Mouse (Mus musculus) ES-Bruce4 (cell line): ENCODE measurements at regions not wholly inside any gene's neighbourhood (a gene's known extent, or its start where the extent isn't known, plus 50 kb on each side); places are given as distances from the start of the nearest gene placed in this dataset.

Experiments
- H3K27ac ChIP-seq: 2 replicates; pipeline ENCODE4 v1.5.1; 2012; ENCODE audit warnings: low read length, inconsistent platforms; ENCODE audit not compliant: insufficient read depth
- H3K27me3 ChIP-seq: 2 replicates; pipeline ENCODE4 v1.6.1; 2012; ENCODE audit warnings: mild to moderate bottlenecking, low read length, inconsistent platforms; ENCODE audit not compliant: control insufficient read depth, poor library complexity, insufficient read depth, severe bottlenecking
- H3K36me3 ChIP-seq: 2 replicates; pipeline ENCODE4 v1.6.1; 2012; ENCODE audit warnings: inconsistent platforms, mild to moderate bottlenecking, low read length, moderate library complexity; ENCODE audit not compliant: control insufficient read depth, poor library complexity, insufficient read depth, severe bottlenecking
- H3K4me1 ChIP-seq: one replicate; pipeline ENCODE4 v1.8.1; 2011; ENCODE audit warnings: low read length; ENCODE audit not compliant: control insufficient read depth, insufficient read depth
- H3K4me3 ChIP-seq: 2 replicates; pipeline ENCODE4 v1.5.1; 2011; ENCODE audit warnings: low read depth, mild to moderate bottlenecking, low read length
- H3K9ac ChIP-seq: 2 replicates; pipeline ENCODE4 v1.6.1; 2012; ENCODE audit warnings: low read depth, mild to moderate bottlenecking, inconsistent platforms; ENCODE audit not compliant: poor library complexity, severe bottlenecking
- H3K9me3 ChIP-seq: replicated peaks from 2 replicates; pipeline ENCODE4 v1.6.1; 2012; ENCODE audit warnings: mild to moderate bottlenecking, low read length, inconsistent platforms; ENCODE audit not compliant: control insufficient read depth, poor library complexity, insufficient read depth, severe bottlenecking
- CTCF ChIP-seq: IDR thresholded peaks from one replicate; pipeline ENCODE4 v1.8.1; 2011; ENCODE audit warnings: low read depth, low read length
- EP300 ChIP-seq: IDR thresholded peaks from 2 replicates; pipeline ENCODE4 v1.6.1; 2011; ENCODE audit warnings: low read depth, low read length; ENCODE audit not compliant: insufficient read depth
- POLR2A ChIP-seq: IDR thresholded peaks from one replicate; pipeline ENCODE4 v1.8.1; 2011; ENCODE audit warnings: low read length; ENCODE audit not compliant: insufficient read depth

DNA sequence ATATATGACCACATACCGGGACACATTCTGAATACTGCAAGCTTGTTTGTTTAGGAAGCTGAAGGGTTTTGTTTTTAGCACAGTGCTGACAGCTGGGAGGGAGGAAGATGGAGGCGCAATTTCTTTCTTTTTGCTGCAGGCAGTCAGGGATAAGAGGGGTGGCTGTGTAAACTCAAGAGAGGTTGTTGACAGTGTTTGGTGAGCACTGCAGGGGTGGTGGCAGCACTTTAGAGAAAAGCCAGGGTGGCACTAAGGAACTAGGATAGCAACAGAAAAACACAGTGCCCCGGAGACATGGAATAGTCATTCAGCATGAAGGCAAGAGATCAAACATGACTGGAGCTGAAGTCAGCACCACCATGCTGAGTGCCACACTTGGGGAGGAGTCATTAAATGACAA lies 51.9 kb upstream of the 1700009N14Rik start:
- Histone ChIP-seq H3K27ac (no peak overlapping the region), H3K9ac (no peak overlapping the region), H3K27me3 (no peaks in the 10 kb centered on the region), H3K4me1 (no peaks in the 10 kb centered on the region), H3K9me3 (peaks cover 20% of the 10 kb centered on the region), H3K4me3 (no peak overlapping the region), H3K36me3 (no peaks in the 10 kb centered on the region)
- no peak for TF ChIP-seq POLR2A
- TF ChIP-seq EP300 = no peak
- TF ChIP-seq CTCF = no peak
